Mouse (Mus musculus) large intestine, adult 2 months (tissue): ENCODE results near the gene Olfr1223. TPM values are rescaled to one million over a fixed set of nuclear protein-coding genes. Genes with fewer than 3 reads are reported as not detected.
"Not testable (repeated sequence)": the region's sequence is repeated elsewhere in the genome, so short reads cannot be mapped to it uniquely, and the experiment has no call there.

Experiments
- DNase-seq: peaks from one replicate; pipeline ENCODE4 v3.0.0-alpha.2; 2012; ENCODE audit warnings: low read depth, low spot score
- WGBS: fragments of 180-500 bp; shearing (Covaris S2); methylation state at CpG from one replicate; pipeline ENCODE4 v1.1.7; 2018; 5-methylcytosine and 5-hydroxymethylcytosine counted together
- polyA plus RNA-seq: library from polyadenylated mRNA; depleted of rRNA; stranded (reverse); fragments of >200 nt; gene quantifications from 2 replicates; pipeline ENCODE4 v1.2.3, GENCODE M21; 2012; rRNA removed

The Olfr1223 gene
- polyA plus RNA-seq: not detected in 2 replicates

DNA sequence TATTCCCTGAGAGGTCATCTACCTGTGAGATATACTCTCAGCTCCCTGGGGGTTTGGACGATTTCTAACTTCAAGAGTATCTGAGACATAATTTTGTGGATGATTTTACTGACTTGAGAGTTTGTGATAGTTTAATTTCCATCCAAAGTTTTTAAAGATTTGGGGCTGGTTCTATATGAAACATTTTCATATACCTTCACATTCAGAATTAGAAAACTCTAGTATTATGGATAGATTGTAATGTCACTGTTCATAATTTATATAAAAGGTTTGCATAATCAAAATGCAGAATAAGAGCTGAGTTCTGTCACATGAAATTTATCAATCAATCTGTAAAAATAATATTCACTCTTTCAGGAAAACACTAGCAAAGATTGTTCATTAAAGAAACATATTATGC lies at the start of gene Olfr1223:
Olfr1223 (minus strand) TSS at position 101 of the 400 bp plus-strand sequence.
- WGBS: 67% methylated on average over 1 of the region's 1 CpGs
- no peak for DNase-seq

DNA sequence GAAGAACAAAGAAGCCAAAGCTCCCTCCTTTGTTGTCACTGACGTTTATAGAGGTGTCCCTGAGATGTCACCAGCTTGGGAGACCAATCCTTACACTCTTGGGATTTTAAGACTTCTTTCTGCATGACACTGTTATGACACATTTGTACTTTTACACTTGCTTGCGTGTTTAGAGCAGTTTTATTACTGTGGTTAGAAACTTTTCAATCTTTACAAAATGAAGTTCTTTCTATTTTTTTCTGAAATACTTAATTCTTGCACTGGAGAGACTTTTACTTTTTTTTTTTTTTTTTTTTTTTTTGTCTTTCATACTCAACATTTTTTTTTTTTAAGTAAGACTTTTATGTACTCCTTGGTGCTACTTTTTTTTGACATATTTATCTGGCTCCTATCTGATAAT lies 48.6 kb upstream of the Olfr1223 start, which contains the start of gene Olfr1226:
Olfr1226 (minus strand) TSS at position 101 of the 400 bp plus-strand sequence.
- 53% methylated on average over 2 of the region's 2 CpGs for WGBS
- DNase-seq: no peak

DNA sequence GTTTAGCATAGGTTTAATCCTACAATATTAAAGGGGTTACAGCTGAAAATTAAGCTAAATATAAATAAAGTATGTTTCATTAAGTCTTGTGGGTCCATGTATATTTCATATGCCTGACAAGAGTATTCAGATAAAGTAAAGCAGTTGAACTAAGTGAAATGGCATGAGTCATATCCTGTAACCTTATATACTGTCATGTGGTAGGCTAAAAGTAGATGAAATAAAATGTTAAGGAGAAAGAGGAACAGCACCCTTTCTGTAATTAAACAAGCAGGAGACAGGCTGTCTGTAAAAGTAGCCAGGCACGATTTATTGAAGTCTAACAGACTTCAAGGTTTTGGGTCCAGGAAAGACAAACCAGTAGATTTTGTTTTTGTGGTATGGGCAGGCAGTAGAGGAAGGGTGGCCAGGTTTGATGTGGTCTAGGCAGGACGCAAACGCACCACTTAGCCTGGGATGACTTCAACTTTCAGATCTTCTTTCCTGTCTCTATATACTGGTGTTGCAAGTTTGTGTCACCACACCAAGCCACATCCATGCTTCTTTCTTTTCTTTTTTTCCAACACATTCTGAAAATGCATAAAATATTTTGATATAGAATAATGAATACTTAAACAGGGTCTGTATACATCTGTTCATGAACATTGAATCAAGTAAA lies 45.1 kb upstream of the Olfr1223 start:
- WGBS: 66% methylated on average over 3 of the region's 3 CpGs
- no peak for DNase-seq

GRCm38 (mm10) chr2:89174569-89174968 lies 23.2 kb upstream of the Olfr1223 start, which contains the start of gene Olfr1225:
Gene Olfr1225, minus strand, starts transcription at chr2:89174669.
- 85% methylated on average over 1 of the region's 1 CpGs for WGBS
- DNase-seq: no peak

DNA sequence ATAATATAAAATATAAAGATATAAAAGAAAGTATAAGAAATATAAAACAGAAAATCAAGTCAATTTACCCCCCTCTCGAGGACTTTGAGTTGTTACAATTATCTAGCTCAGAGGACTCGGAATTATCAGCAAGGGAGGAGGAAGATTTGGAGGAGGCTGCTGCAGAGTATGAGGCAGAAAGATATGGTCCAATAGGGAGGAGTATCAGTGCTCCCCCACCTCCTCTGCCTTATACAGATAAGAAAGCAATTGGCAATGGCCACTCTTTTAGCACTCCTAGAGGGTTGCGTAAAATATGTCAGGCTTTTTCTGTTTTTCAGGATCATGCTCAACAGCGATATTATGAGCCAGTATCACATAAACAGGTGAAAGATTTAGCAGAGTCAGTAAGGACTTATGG lies 13.4 kb upstream of the Olfr1223 start:
- 88% methylated on average over 4 of the region's 4 CpGs for WGBS
- not testable (repeated sequence) for DNase-seq

DNA sequence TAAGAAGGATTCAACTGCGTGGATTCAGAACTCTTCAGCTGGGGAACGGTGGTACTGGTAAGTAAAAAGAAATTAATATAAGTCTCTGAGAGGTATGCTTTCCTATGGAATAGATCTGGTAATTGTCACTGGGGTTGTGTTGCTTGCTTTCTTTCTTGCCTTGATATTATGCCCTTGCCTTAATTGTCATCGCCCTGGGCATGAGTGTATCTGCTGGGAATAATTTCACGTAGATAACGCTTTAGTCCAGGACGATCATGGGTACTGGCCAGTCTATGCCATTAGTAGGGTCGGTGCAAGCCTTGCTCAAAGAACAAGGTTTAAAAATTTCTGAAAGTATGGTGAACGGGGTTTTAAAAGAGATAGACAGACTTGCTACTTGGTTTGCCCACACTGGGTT lies 12.6 kb upstream of the Olfr1223 start, which contains the start of gene Olfr1224-ps1:
Olfr1224-ps1 (minus strand) TSS at position 101 of the 400 bp plus-strand sequence.
- WGBS: 91% methylated on average over 8 of the region's 8 CpGs
- DNase-seq: not testable (repeated sequence)

DNA sequence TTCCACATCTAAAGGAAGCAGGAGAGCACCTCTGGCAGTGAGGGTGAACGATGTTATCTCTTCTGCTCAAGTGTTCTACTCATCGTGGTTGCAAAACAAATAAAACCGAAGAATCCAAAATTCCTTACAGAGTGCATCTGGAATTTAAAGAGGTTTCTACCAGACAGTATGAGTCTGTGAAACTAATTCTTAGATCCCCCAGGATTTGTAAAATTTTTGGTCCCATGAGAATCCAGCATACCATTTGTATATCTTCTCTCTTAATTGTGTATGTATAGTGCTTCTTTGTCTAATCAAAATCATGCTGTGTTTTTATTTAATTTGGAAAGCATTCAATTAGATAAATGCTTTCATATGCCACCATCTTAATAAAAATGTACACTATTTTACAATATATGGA lies 18.4 kb downstream of the Olfr1223 start, which contains the start of gene Olfr1222:
Olfr1222 (minus strand) TSS at position 101 of the 400 bp plus-strand sequence.
- WGBS: 52% methylated on average over 3 of the region's 3 CpGs
- DNase-seq: no peak

DNA sequence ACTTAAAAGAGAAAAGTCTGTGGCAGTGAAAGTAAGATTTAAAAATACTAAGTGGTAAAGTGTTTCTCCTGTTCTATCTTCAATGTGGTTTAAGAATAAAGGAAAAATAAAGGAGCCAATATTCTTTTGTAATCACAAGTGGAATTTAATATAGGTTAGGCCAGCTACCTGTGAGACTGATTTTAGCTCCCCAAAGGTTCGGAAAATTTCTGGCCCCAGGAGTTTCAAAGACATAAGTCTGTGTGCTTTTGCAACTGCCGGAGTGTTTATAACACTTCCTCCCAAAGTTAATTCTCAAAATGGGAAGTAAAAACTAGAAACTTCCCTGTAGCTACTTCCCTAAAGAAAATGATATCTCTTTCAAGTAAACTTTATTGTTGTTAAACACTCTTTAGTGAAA lies 34.2 kb downstream of the Olfr1223 start, which contains the start of gene Olfr1221:
Olfr1221 (minus strand) TSS at position 101 of the 400 bp plus-strand sequence.
- DNase-seq: no peak
- WGBS: 76% methylated on average over 2 of the region's 2 CpGs

GRCm38 (mm10) chr2:89106735-89107134 lies 44.6 kb downstream of the Olfr1223 start, which contains the start of gene Olfr1220:
Gene Olfr1220, minus strand, starts transcription at chr2:89106835.
- 62% methylated on average over 3 of the region's 3 CpGs for WGBS
- DNase-seq: no peak

GRCm38 (mm10) chr2:89105651-89106050 lies 45.7 kb downstream of the Olfr1223 start:
- no peak for DNase-seq

GRCm38 (mm10) chr2:89093848-89094247 lies 57.5 kb downstream of the Olfr1223 start:
- 96% methylated on average over 1 of the region's 1 CpGs for WGBS
- no peak for DNase-seq

Other genes starting within 250 kb of the Olfr1223 start
- gene Olfr1208, start 249.2 kb downstream of the Olfr1223 start, polyA plus RNA-seq: not detected in 2 replicates
- gene Olfr1209, start 236.4 kb downstream of the Olfr1223 start, polyA plus RNA-seq: not detected in 2 replicates
- not detected in 2 replicates for gene Olfr1211, start 213.4 kb downstream of the Olfr1223 start, polyA plus RNA-seq
- gene Olfr1212, start 197.6 kb downstream of the Olfr1223 start, polyA plus RNA-seq: not detected in 2 replicates
- not detected in 2 replicates for gene Gm13762, start 171.3 kb downstream of the Olfr1223 start, polyA plus RNA-seq
- gene Olfr1214, start 158.9 kb downstream of the Olfr1223 start, polyA plus RNA-seq: not detected in 2 replicates
- not detected in 2 replicates for gene Olfr1215, start 144.6 kb downstream of the Olfr1223 start, polyA plus RNA-seq
- gene Olfr1216, start 133.2 kb downstream of the Olfr1223 start, polyA plus RNA-seq: not detected in 2 replicates
- gene Olfr1217, start 119.5 kb downstream of the Olfr1223 start, polyA plus RNA-seq: not detected in 2 replicates
- gene Olfr1218, start 90.4 kb downstream of the Olfr1223 start, polyA plus RNA-seq: not detected in 2 replicates
- gene Olfr1219, start 68.0 kb downstream of the Olfr1223 start, polyA plus RNA-seq: not detected in 2 replicates
- gene Olfr1220, start 44.7 kb downstream of the Olfr1223 start, polyA plus RNA-seq: not detected in 2 replicates
- gene Olfr1221, start 34.3 kb downstream of the Olfr1223 start, polyA plus RNA-seq: not detected in 2 replicates
- not detected in 2 replicates for gene Olfr1222, start 18.5 kb downstream of the Olfr1223 start, polyA plus RNA-seq
- not detected in 2 replicates for gene Olfr1224-ps1, start 12.5 kb upstream of the Olfr1223 start, polyA plus RNA-seq
- gene Olfr1225, start 23.1 kb upstream of the Olfr1223 start, polyA plus RNA-seq: not detected in 2 replicates
- gene Olfr1226, start 48.5 kb upstream of the Olfr1223 start, polyA plus RNA-seq: not detected in 2 replicates
- gene Olfr1228, start 102.5 kb upstream of the Olfr1223 start, polyA plus RNA-seq: not detected in 2 replicates
- not detected in 2 replicates for gene Olfr1229, start 136.5 kb upstream of the Olfr1223 start, polyA plus RNA-seq
- not detected in 2 replicates for gene Olfr1230, start 145.7 kb upstream of the Olfr1223 start, polyA plus RNA-seq
- not detected in 2 replicates for gene Olfr1231, start 155.5 kb upstream of the Olfr1223 start, polyA plus RNA-seq
- not detected in 2 replicates for gene Olfr1232, start 178.1 kb upstream of the Olfr1223 start, polyA plus RNA-seq
- gene Olfr1233, start 190.8 kb upstream of the Olfr1223 start, polyA plus RNA-seq: not detected in 2 replicates
- not detected in 2 replicates for gene Olfr1234, start 213.3 kb upstream of the Olfr1223 start, polyA plus RNA-seq